Mouse (Mus musculus) kidney, embryonic 16.5 days (tissue): ENCODE measurements around the gene Gprin1. TPM values are rescaled to one million over a fixed set of nuclear protein-coding genes. Genes with fewer than 3 reads are reported as not detected.

Experiments used
- ATAC-seq: fragments of 200-750 bp; cut with Nextera tagmentation; 2 replicates; pipeline ENCODE4 v1.8.0; 2017; ENCODE audit warnings: moderate TSS enrichment; ENCODE audit not compliant: low FRiP score, low TSS enrichment
- H3K27ac ChIP-seq: fragments of 300-500 bp; sonication (generic); 2 replicates; pipeline ENCODE4 v1.5.1; 2014; ENCODE audit warnings: low read length
- H3K27me3 ChIP-seq: fragments of 300-500 bp; sonication (generic); 2 replicates; pipeline ENCODE4 v1.6.1; 2014; ENCODE audit warnings: low read length, control low read depth, mixed read lengths; ENCODE audit not compliant: insufficient read depth
- H3K36me3 ChIP-seq: fragments of 300-500 bp; sonication (generic); 2 replicates; pipeline ENCODE4 v1.6.1; 2014; ENCODE audit warnings: low read length, control low read depth, mixed read lengths; ENCODE audit not compliant: insufficient read depth
- H3K4me1 ChIP-seq: fragments of 300-500 bp; sonication (generic); 2 replicates; pipeline ENCODE4 v1.6.1; 2014; ENCODE audit warnings: low read length, control low read depth, mixed read lengths; ENCODE audit not compliant: insufficient read depth
- H3K4me2 ChIP-seq: fragments of 300-500 bp; sonication (generic); replicated peaks from 2 replicates; pipeline ENCODE4 v1.6.1; 2014; ENCODE audit warnings: low read depth, low read length
- H3K4me3 ChIP-seq: fragments of 300-500 bp; sonication (generic); 2 replicates; pipeline ENCODE4 v1.5.1; 2014; ENCODE audit warnings: mild to moderate bottlenecking, low read length
- H3K9ac ChIP-seq: fragments of 300-500 bp; sonication (generic); replicated peaks from 2 replicates; pipeline ENCODE4 v1.6.1; 2014; ENCODE audit warnings: low read length
- H3K9me3 ChIP-seq: fragments of 300-500 bp; sonication (generic); 2 replicates; pipeline ENCODE4 v1.6.1; 2016; ENCODE audit warnings: low read length, control low read depth
- WGBS: fragments of 180-500 bp; shearing (Covaris S2); extraction: QIAGEN DNeasy Blood & Tissue Kit; methylation state at CpG from one replicate; pipeline ENCODE4 v1.1.7; 2014; 5-methylcytosine and 5-hydroxymethylcytosine counted together
- polyA plus RNA-seq: library from polyadenylated mRNA; unstranded; fragments of >200 nt; fragmentation: Nextera tagmentation; extraction: Ambion mirVana; gene quantifications from 2 replicates; pipeline ENCODE4 v1.2.1, GENCODE M21; 2015

The Gprin1 gene
- polyA plus RNA-seq: 0.06 and 0.09 TPM in 2 replicates

- H3K27me3 ChIP-seq: peaks cover 42% of the 10 kb centered on the region
- 2% methylated on average over 29 of the region's 29 CpGs for WGBS
- H3K9ac ChIP-seq: no peak within 1 kb of the TSS
These were observed at the start of gene Gprin1 for GRCm38 (mm10) chr13:54749864-54750411. Gprin1 (minus strand) TSS chr13:54749874.

DNA sequence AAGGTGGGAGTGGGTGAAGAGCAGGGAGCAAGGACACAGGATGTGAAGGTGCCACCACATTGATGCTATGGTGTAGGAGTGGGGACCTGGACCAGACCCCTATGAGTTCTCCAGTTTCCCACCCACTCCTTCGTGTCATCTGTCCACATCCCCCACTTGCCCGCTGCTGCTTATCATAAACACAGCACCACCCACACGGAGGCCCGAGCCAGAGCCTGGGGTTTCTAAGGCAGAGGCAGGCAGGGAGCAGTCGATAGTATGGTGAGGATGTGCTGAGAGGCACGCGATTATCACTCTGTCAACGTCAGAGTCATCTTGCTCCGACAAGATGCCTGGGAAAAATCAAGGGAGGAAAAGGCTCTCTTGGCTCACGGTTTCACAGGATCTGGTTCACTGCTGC is 49.1 kb upstream of the Gprin1 start:
- H3K27me3 ChIP-seq: no peaks in the 10 kb centered on the region
- no peaks in the 10 kb centered on the region for H3K36me3 ChIP-seq
- ATAC-seq: no peak
- WGBS: 73% methylated on average over 10 of the region's 10 CpGs
- H3K9me3 ChIP-seq: no peaks in the 10 kb centered on the region
- H3K9ac ChIP-seq: no peak overlapping the region
- no peaks in the 10 kb centered on the region for H3K4me1 ChIP-seq
- no peak overlapping the region for H3K4me2 ChIP-seq
- H3K27ac ChIP-seq: no peak overlapping the region
- no peak overlapping the region for H3K4me3 ChIP-seq

More at GRCm38 (mm10) chr13:54749864-54750411, at the start of gene Gprin1:
- no peaks in the 10 kb centered on the region for H3K9me3 ChIP-seq
- H3K27ac ChIP-seq: no peak within 1 kb of the TSS
- 0 out of 2 replicates have a peak, but pooled peaks have one; percentile 29 for ATAC-seq
- H3K36me3 ChIP-seq: no peaks in the 10 kb centered on the region
- H3K4me3 ChIP-seq: peak within 1 kb of the TSS; percentile 57
- H3K4me1 ChIP-seq: peaks cover 5% of the 10 kb centered on the region
- H3K4me2 ChIP-seq: peak within 1 kb of the TSS; percentile 95

DNA sequence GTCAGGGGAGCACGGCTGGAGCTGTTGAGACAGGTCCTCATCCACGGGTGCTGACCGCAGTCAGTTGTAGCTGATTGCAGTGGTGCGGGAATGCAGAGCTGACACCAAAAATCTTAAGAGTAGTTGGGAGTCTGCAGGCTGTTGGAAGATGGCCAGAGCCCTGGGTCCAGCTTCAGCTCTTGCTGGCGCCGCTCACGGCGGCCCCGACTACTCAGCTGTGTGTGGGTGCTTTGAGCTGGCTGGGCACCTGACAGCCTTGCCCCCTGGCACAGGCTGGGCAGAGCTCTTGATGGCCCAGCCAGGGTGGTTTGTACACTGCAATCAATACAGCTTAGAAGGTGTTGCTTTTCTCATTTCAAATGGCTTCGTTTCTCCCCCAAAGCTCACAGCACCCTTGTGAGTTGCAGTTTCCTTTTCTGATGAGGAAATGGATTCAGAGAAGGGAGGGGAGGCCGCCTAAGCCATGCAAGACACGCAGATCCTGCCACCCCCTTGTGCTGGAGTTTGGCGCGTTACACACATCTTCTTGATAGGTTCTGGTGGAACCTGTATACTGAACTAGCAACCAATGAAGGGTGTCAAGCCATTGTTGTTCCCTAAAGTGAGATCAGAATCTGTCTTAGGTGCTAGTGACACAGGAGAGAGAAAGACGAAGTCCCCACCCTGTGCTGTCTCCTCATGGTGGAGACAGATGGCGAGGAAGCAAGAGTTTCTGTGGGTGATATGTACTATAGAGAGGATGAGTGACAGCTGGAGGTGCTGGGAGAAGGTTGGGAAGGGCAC is 48.4 kb upstream of the Gprin1 start:
- ATAC-seq: no peak
- Histone ChIP-seq H3K4me1 (no peaks in the 10 kb centered on the region), H3K27me3 (no peaks in the 10 kb centered on the region), H3K9ac (no peak overlapping the region), H3K4me2 (no peak overlapping the region), H3K9me3 (no peaks in the 10 kb centered on the region), H3K27ac (no peak overlapping the region), H3K36me3 (no peaks in the 10 kb centered on the region), H3K4me3 (no peak overlapping the region)
- 78% methylated on average over 16 of the region's 16 CpGs for WGBS

GRCm38 (mm10) chr13:54797356-54797755 is 47.7 kb upstream of the Gprin1 start:
- no peaks in the 10 kb centered on the region for H3K4me1 ChIP-seq
- H3K4me3 ChIP-seq: no peak overlapping the region
- no peak for ATAC-seq
- H3K36me3 ChIP-seq: no peaks in the 10 kb centered on the region
- H3K27me3 ChIP-seq: peaks cover 2% of the 10 kb centered on the region; the same call in 1 of the 2 replicates
- H3K9me3 ChIP-seq: no peaks in the 10 kb centered on the region
- no peak overlapping the region for H3K4me2 ChIP-seq
- H3K27ac ChIP-seq: no peak overlapping the region
- 33% methylated on average over 4 of the region's 4 CpGs for WGBS
- H3K9ac ChIP-seq: no peak overlapping the region

GRCm38 (mm10) chr13:54794843-54795242 is 45.2 kb upstream of the Gprin1 start:
- ATAC-seq: no peak

DNA sequence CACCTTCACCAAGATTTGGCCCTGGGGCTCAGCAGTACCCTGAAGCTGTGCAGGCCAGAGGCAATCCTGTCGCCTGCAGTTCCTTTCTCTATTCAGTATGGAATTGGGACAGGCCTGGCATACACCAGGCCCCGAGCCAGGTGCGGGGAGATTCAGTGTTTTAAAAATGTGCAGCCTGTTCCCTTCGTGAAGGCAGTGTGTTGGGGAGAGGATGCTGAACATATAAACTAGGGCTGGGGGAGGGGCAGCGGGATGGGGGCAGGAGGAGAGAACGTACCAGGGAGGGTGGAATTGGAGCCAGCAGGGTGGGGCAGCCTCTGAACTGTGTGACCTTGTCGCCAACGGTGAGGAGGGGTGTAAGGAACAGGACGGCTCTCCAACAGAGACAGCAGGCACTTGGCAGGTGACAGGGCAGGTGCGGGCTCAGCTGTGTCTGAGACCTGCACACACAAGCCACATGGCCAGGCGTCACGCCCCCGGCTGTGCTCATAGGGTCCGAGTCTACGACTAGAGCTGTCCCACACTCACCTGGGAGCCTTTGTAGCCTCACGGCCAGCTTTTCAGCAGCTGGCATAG is 44.4 kb upstream of the Gprin1 start:
- no peak overlapping the region for H3K9ac ChIP-seq
- no peak overlapping the region for H3K4me2 ChIP-seq
- ATAC-seq: no peak
- peaks cover 19% of the 10 kb centered on the region for H3K27me3 ChIP-seq
- H3K9me3 ChIP-seq: no peaks in the 10 kb centered on the region
- H3K27ac ChIP-seq: no peak overlapping the region
- no peaks in the 10 kb centered on the region for H3K36me3 ChIP-seq
- WGBS: 72% methylated on average over 16 of the region's 16 CpGs
- no peak overlapping the region for H3K4me3 ChIP-seq
- peaks cover 8% of the 10 kb centered on the region; the same call in 1 of the 2 replicates for H3K4me1 ChIP-seq

More at GRCm38 (mm10) chr13:54794843-54795242, 45.2 kb upstream of the Gprin1 start:
- Histone ChIP-seq H3K9ac (no peak overlapping the region), H3K9me3 (no peaks in the 10 kb centered on the region), H3K4me1 (peaks cover 7% of the 10 kb centered on the region; the same call in 1 of the 2 replicates), H3K4me3 (no peak overlapping the region), H3K27me3 (peaks cover 19% of the 10 kb centered on the region), H3K4me2 (no peak overlapping the region), H3K36me3 (no peaks in the 10 kb centered on the region), H3K27ac (no peak overlapping the region)
- 47% methylated on average over 5 of the region's 5 CpGs for WGBS

GRCm38 (mm10) chr13:54792259-54793230 is 42.9 kb upstream of the Gprin1 start:
- no peak overlapping the region for H3K4me2 ChIP-seq
- peaks cover 19% of the 10 kb centered on the region for H3K27me3 ChIP-seq
- no peak overlapping the region for H3K27ac ChIP-seq
- H3K36me3 ChIP-seq: no peaks in the 10 kb centered on the region
- peaks cover 8% of the 10 kb centered on the region; the same call in 1 of the 2 replicates for H3K4me1 ChIP-seq
- 15% methylated on average over 21 of the region's 21 CpGs for WGBS
- no peak overlapping the region for H3K9ac ChIP-seq
- no peak overlapping the region for H3K4me3 ChIP-seq
- ATAC-seq: no peak
- H3K9me3 ChIP-seq: no peaks in the 10 kb centered on the region

DNA sequence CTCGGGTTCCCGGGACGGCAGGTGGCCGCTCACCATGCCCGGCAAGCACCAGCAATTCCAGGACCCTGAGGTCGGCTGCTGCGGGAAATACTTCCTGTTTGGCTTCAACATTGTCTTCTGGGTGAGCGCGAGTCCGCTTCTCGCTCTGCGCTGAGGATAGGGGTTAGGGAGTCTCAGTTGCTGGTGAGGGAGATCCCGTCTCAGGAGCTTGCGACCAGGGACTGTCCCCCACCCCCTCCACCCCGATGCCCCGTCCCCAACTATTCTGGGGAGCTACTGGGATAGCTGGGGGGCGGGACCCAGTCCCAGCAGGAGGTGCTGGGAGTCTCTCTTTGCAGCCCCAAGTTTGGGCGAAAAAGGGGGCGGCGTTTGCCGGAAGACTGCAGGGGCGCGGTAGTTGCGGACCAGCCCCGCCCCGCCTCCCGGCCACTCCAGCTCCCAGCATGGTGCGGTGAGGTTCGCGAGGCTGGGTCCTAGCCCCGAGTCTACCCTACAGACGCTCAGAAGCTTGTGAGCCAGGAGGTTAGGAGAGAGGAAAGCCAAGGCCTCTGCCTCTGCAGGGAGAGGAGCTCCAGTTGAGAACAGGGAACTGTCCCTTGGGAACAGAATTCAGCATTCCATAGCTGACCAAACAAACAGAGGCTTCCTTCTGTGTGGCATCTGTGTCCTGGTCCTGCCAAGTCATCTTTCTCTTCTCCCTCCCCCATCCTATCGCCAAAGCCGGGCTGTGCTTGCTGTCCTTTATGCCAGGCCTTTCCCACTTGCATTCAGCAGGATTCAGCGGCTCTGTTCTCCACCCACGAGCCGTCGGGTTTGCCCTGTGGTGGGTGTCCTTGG is 40.1 kb upstream of the Gprin1 start:
- WGBS: under 1% methylated on average over 38 of the region's 38 CpGs
- peak overlapping the region; percentile 64 for H3K9ac ChIP-seq

More for the DNA sequence above, 40.1 kb upstream of the Gprin1 start:
- no peaks in the 10 kb centered on the region for H3K9me3 ChIP-seq
- H3K36me3 ChIP-seq: no peaks in the 10 kb centered on the region
- H3K4me1 ChIP-seq: peaks cover 8% of the 10 kb centered on the region; the same call in 1 of the 2 replicates
- ATAC-seq: peak; percentile 44
- peak overlapping the region; percentile 74 for H3K4me3 ChIP-seq
- H3K4me2 ChIP-seq: peak overlapping the region; percentile 99
- peaks cover 19% of the 10 kb centered on the region for H3K27me3 ChIP-seq
- 0 out of 2 replicates have a peak overlapping the region, but pooled peaks have one; percentile 24 for H3K27ac ChIP-seq
